Mouse (Mus musculus) limb, embryonic 14.5 days (tissue): ENCODE results near the gene Adcy9. TPM values are rescaled to one million over a fixed set of nuclear protein-coding genes. Genes with fewer than 3 reads are reported as not detected.

Experiments
- ATAC-seq: fragments of 200-750 bp; cut with Nextera tagmentation; 2 replicates; pipeline ENCODE4 v1.8.0; 2017; ENCODE audit warnings: low read depth, moderate number of reproducible peaks, moderate TSS enrichment; ENCODE audit not compliant: low FRiP score
- DNase-seq: peaks from one replicate; pipeline ENCODE4 v3.0.0-alpha.2; 2015; ENCODE audit warnings: low spot score
- H3K27ac ChIP-seq: fragments of 300-500 bp; sonication (generic); replicated peaks from 2 replicates; pipeline ENCODE4 v1.5.1; 2014; ENCODE audit warnings: low read depth, mild to moderate bottlenecking, low read length, moderate library complexity, mixed read lengths
- H3K27me3 ChIP-seq: fragments of 300-500 bp; sonication (generic); 2 replicates; pipeline ENCODE4 v1.6.1; 2014; ENCODE audit warnings: low read length, mixed read lengths; ENCODE audit not compliant: control insufficient read depth, insufficient read depth
- H3K36me3 ChIP-seq: fragments of 300-500 bp; sonication (generic); 2 replicates; pipeline ENCODE4 v1.6.1; 2014; ENCODE audit warnings: mild to moderate bottlenecking, low read length, moderate library complexity, mixed read lengths; ENCODE audit not compliant: control insufficient read depth, insufficient read depth
- H3K4me1 ChIP-seq: fragments of 300-500 bp; sonication (generic); 2 replicates; pipeline ENCODE4 v1.6.1; 2014; ENCODE audit warnings: antibody characterized with exemption, low read length, mixed read lengths; ENCODE audit not compliant: control insufficient read depth, insufficient read depth
- H3K4me2 ChIP-seq: fragments of 300-500 bp; sonication (generic); replicated peaks from 2 replicates; pipeline ENCODE4 v1.6.1; 2014; ENCODE audit warnings: low read depth, mild to moderate bottlenecking, low read length, moderate library complexity; ENCODE audit not compliant: severe bottlenecking
- H3K4me3 ChIP-seq: fragments of 300-500 bp; sonication (generic); replicated peaks from 2 replicates; pipeline ENCODE4 v1.5.1; 2014; ENCODE audit warnings: low read length
- H3K9ac ChIP-seq: fragments of 300-500 bp; sonication (generic); 2 replicates; pipeline ENCODE4 v1.6.1; 2014; ENCODE audit warnings: mild to moderate bottlenecking, low read depth, low read length, moderate library complexity; ENCODE audit not compliant: severe bottlenecking
- H3K9me3 ChIP-seq: fragments of 300-500 bp; sonication (generic); 2 replicates; pipeline ENCODE4 v1.6.1; 2016; ENCODE audit warnings: low read length; ENCODE audit not compliant: control insufficient read depth
- POLR2A ChIP-seq: fragments of 200-500 bp; IDR thresholded peaks from 2 replicates; pipeline ENCODE4 v1.8.0; 2012; ENCODE audit warnings: inconsistent platforms, mild to moderate bottlenecking, moderate library complexity, borderline replicate concordance; ENCODE audit not compliant: insufficient read depth, insufficient read length; ENCODE audit errors: extremely low read depth
- WGBS: fragments of 180-500 bp; shearing (Covaris S2); extraction: QIAGEN DNeasy Blood & Tissue Kit; methylation state at CpG from one replicate; pipeline ENCODE4 v1.1.7; 2014; 5-methylcytosine and 5-hydroxymethylcytosine counted together
- polyA plus RNA-seq, 2 experiments: library from polyadenylated mRNA; depleted of rRNA in 1 of 2; stranded (reverse) in 1 of 2; unstranded in 1 of 2; fragments of >200 nt; fragmentation: Nextera tagmentation in 1 of 2; extraction: Ambion mirVana in 1 of 2; gene quantifications; 2 replicates each; pipeline versions ENCODE4 v1.2.1 to v1.2.3; 2012 to 2014

Adcy9 gene
- polyA plus RNA-seq, 2 experiments = 2.4 to 3.2 TPM

GRCm38 (mm10) chr16:4318001-4318526, 102.2 kb downstream of the Adcy9 start:
- no peak overlapping the region for H3K27ac ChIP-seq
- no peak overlapping the region for H3K9ac ChIP-seq
- TF ChIP-seq POLR2A = no peak
- peak; percentile 40 for DNase-seq
- no peaks in the 10 kb centered on the region for H3K27me3 ChIP-seq
- H3K4me2 ChIP-seq = no peak overlapping the region
- no peak overlapping the region for H3K4me3 ChIP-seq
- no peaks in the 10 kb centered on the region for H3K36me3 ChIP-seq
- WGBS = 58% methylated on average over 6 of the region's 6 CpGs
- 0 out of 2 replicates have a peak, but pooled peaks cover 4% of the 10 kb centered on the region for H3K4me1 ChIP-seq
- ATAC-seq = 0 out of 2 replicates have a peak, but pooled peaks have one; percentile 30
- no peaks in the 10 kb centered on the region for H3K9me3 ChIP-seq

- no peak overlapping the region for H3K4me3 ChIP-seq
- H3K27ac ChIP-seq = no peak overlapping the region
- no peaks in the 10 kb centered on the region for H3K27me3 ChIP-seq
- no peak for TF ChIP-seq POLR2A
- ATAC-seq (peak; percentile 82), DNase-seq (peak; percentile 88)
- WGBS = 31% methylated on average over 3 of the region's 3 CpGs
- H3K36me3 ChIP-seq = no peaks in the 10 kb centered on the region
- H3K9ac ChIP-seq = no peak overlapping the region
- H3K4me1 ChIP-seq = 0 out of 2 replicates have a peak, but pooled peaks cover 4% of the 10 kb centered on the region
- H3K4me2 ChIP-seq = no peak overlapping the region
- H3K9me3 ChIP-seq = no peaks in the 10 kb centered on the region
Observed at GRCm38 (mm10) chr16:4316094-4316474, 104.2 kb downstream of the Adcy9 start.

GRCm38 (mm10) chr16:4315352-4316093, 104.8 kb downstream of the Adcy9 start:
- H3K4me3 ChIP-seq = no peak overlapping the region
- no peaks in the 10 kb centered on the region for H3K9me3 ChIP-seq
- no peaks in the 10 kb centered on the region for H3K36me3 ChIP-seq
- DNase-seq = no peak
- H3K4me2 ChIP-seq = no peak overlapping the region
- H3K27me3 ChIP-seq = no peaks in the 10 kb centered on the region
- 73% methylated on average over 2 of the region's 2 CpGs for WGBS
- H3K4me1 ChIP-seq = 0 out of 2 replicates have a peak, but pooled peaks cover 4% of the 10 kb centered on the region
- TF ChIP-seq POLR2A = no peak
- H3K9ac ChIP-seq = no peak overlapping the region
- no peak overlapping the region for H3K27ac ChIP-seq
- no peak for ATAC-seq

GRCm38 (mm10) chr16:4314891-4315290, 105.4 kb downstream of the Adcy9 start:
- no peak overlapping the region for H3K4me2 ChIP-seq
- no peaks in the 10 kb centered on the region for H3K9me3 ChIP-seq
- H3K27me3 ChIP-seq = no peaks in the 10 kb centered on the region
- 84% methylated on average over 4 of the region's 4 CpGs for WGBS
- ATAC-seq = no peak
- TF ChIP-seq POLR2A = no peak
- no peak overlapping the region for H3K27ac ChIP-seq
- no peak overlapping the region for H3K4me3 ChIP-seq
- H3K4me1 ChIP-seq = 0 out of 2 replicates have a peak, but pooled peaks cover 4% of the 10 kb centered on the region
- H3K36me3 ChIP-seq = no peaks in the 10 kb centered on the region
- H3K9ac ChIP-seq = no peak overlapping the region
- DNase-seq = no peak

GRCm38 (mm10) chr16:4312018-4312417, 108.3 kb downstream of the Adcy9 start:
- H3K27ac ChIP-seq = no peak overlapping the region
- H3K27me3 ChIP-seq = no peaks in the 10 kb centered on the region
- 41% methylated on average over 2 of the region's 2 CpGs for WGBS
- H3K9ac ChIP-seq = no peak overlapping the region
- H3K4me1 ChIP-seq = no peaks in the 10 kb centered on the region
- no peak for TF ChIP-seq POLR2A
- no peaks in the 10 kb centered on the region for H3K36me3 ChIP-seq
- no peak overlapping the region for H3K4me2 ChIP-seq
- no peaks in the 10 kb centered on the region for H3K9me3 ChIP-seq
- DNase-seq (no peak), ATAC-seq (no peak)
- no peak overlapping the region for H3K4me3 ChIP-seq
